Mouse (Mus musculus): ENCODE data around the gene Prss46. TPM values are rescaled to one million over a fixed set of nuclear protein-coding genes. Genes with fewer than 3 reads are reported as not detected.
A peak's percentile ranks its signal among the peaks of the same experiment; 100 is the strongest.

Gene Prss46
- polyA plus RNA-seq, 1 experiment from 2014 or later, result not detected

GRCm38 (mm10) chr9:110873681-110874659, 29.7 kb downstream of the Prss46 start:
- Histone ChIP-seq H3K4me2 (replicated peaks) (peak overlapping the region; percentile 58), H3K27me3 (peaks cover 40% of the 10 kb centered on the region), H3K4me1 (peaks cover 24% of the 10 kb centered on the region), H3K36me3 (no peaks in the 10 kb centered on the region), H3K4me3 (peak overlapping the region; percentile 28), H3K9me3 (replicated peaks) (no peaks in the 10 kb centered on the region), H3K9ac (peak overlapping the region; percentile 39), H3K27ac (peak overlapping the region; percentile 73)
- peak; percentile 79 for ATAC-seq (ENCODE audit: low FRiP score)
- 8% methylated on average over 39 of the region's 40 CpGs for WGBS

GRCm38 (mm10) chr9:110874660-110875191, 30.4 kb downstream of the Prss46 start:
- no peaks in the 10 kb centered on the region for H3K9me3 ChIP-seq (replicated peaks)
- WGBS, result 0% methylated on average over 3 of the region's 3 CpGs
- peak overlapping the region; percentile 58; the same call in 1 of the 2 replicates for H3K4me2 ChIP-seq (replicated peaks)
- H3K4me3 ChIP-seq, result no peak overlapping the region
- H3K27me3 ChIP-seq, result peaks cover 47% of the 10 kb centered on the region
- H3K27ac ChIP-seq, result peak overlapping the region; percentile 73
- H3K4me1 ChIP-seq, result peaks cover 29% of the 10 kb centered on the region
- ATAC-seq (ENCODE audit: low FRiP score), result peak; percentile 77
- no peaks in the 10 kb centered on the region for H3K36me3 ChIP-seq
- H3K9ac ChIP-seq, result no peak overlapping the region

- 9% methylated on average over 5 of the region's 6 CpGs for WGBS
- peak overlapping the region; percentile 58; the same call in 1 of the 2 replicates for H3K4me2 ChIP-seq (replicated peaks)
- H3K4me3 ChIP-seq, result no peak overlapping the region
- H3K27ac ChIP-seq, result peak overlapping the region; percentile 73; the same call in 1 of the 2 replicates
- no peaks in the 10 kb centered on the region for H3K9me3 ChIP-seq (replicated peaks)
- H3K4me1 ChIP-seq, result peaks cover 34% of the 10 kb centered on the region
- ATAC-seq (ENCODE audit: low FRiP score), result peak; percentile 65
- no peak overlapping the region for H3K9ac ChIP-seq
- peaks cover 53% of the 10 kb centered on the region for H3K27me3 ChIP-seq
- H3K36me3 ChIP-seq, result no peaks in the 10 kb centered on the region
Observed at GRCm38 (mm10) chr9:110875288-110875695, 31.0 kb downstream of the Prss46 start.

- no peak overlapping the region for H3K9ac ChIP-seq
- ATAC-seq (ENCODE audit: low FRiP score), result no peak
- H3K4me3 ChIP-seq, result no peak overlapping the region
- H3K27ac ChIP-seq, result no peak overlapping the region
- peaks cover 39% of the 10 kb centered on the region for H3K4me1 ChIP-seq
- no peak overlapping the region for H3K4me2 ChIP-seq (replicated peaks)
- no peaks in the 10 kb centered on the region for H3K36me3 ChIP-seq
- no peaks in the 10 kb centered on the region for H3K9me3 ChIP-seq (replicated peaks)
- peaks cover 70% of the 10 kb centered on the region for H3K27me3 ChIP-seq
- WGBS, result 82% methylated on average over 1 of the region's 1 CpGs
Observed at GRCm38 (mm10) chr9:110877353-110877752, 33.0 kb downstream of the Prss46 start.

- Histone ChIP-seq H3K9ac (no peak overlapping the region), H3K4me2 (replicated peaks) (no peak overlapping the region), H3K27ac (no peak overlapping the region), H3K27me3 (peaks cover 67% of the 10 kb centered on the region), H3K4me3 (no peak overlapping the region), H3K9me3 (replicated peaks) (no peaks in the 10 kb centered on the region), H3K4me1 (peaks cover 39% of the 10 kb centered on the region), H3K36me3 (no peaks in the 10 kb centered on the region)
- ATAC-seq (ENCODE audit: low FRiP score), result no peak
- WGBS, result 86% methylated on average over 5 of the region's 5 CpGs
Observed at GRCm38 (mm10) chr9:110877888-110878287, 33.6 kb downstream of the Prss46 start.

GRCm38 (mm10) chr9:110879191-110879920, 35.0 kb downstream of the Prss46 start, which contains the start of gene Als2cl:
Gene Als2cl (plus strand): TSS chr9:110879870.
- H3K4me2 ChIP-seq (replicated peaks), result peak within 1 kb of the TSS; percentile 89
- peaks cover 29% of the 10 kb centered on the region for H3K4me1 ChIP-seq
- WGBS, result 16% methylated on average over 12 of the region's 12 CpGs
- H3K9ac ChIP-seq, result peak within 1 kb of the TSS; percentile 56
- peak within 1 kb of the TSS; percentile 51 for H3K4me3 ChIP-seq
- no peak within 1 kb of the TSS for H3K27ac ChIP-seq
- H3K9me3 ChIP-seq (replicated peaks), result no peaks in the 10 kb centered on the region
- no peak for ATAC-seq (ENCODE audit: low FRiP score)
- no peaks in the 10 kb centered on the region for H3K36me3 ChIP-seq
- H3K27me3 ChIP-seq, result peaks cover 59% of the 10 kb centered on the region

- under 1% methylated on average over 56 of the region's 57 CpGs for WGBS
- H3K27ac ChIP-seq, result no peak within 1 kb of the TSS
Observed at GRCm38 (mm10) chr9:110879998-110880561, 35.8 kb downstream of the Prss46 start, which contains the start of gene Tmie. Gene Tmie (minus strand): TSS chr9:110880113.

GRCm38 (mm10) chr9:110880772-110881171, 36.5 kb downstream of the Prss46 start:
- no peak for ATAC-seq (ENCODE audit: low FRiP score)
- H3K4me3 ChIP-seq, result peak overlapping the region; percentile 51
- H3K4me1 ChIP-seq, result peaks cover 15% of the 10 kb centered on the region
- no peak overlapping the region for H3K27ac ChIP-seq
- no peaks in the 10 kb centered on the region for H3K36me3 ChIP-seq
- WGBS, result 84% methylated on average over 4 of the region's 4 CpGs
- peak overlapping the region; percentile 89 for H3K4me2 ChIP-seq (replicated peaks)
- peak overlapping the region; percentile 56; the same call in 1 of the 2 replicates for H3K9ac ChIP-seq
- H3K27me3 ChIP-seq, result peaks cover 59% of the 10 kb centered on the region
- H3K9me3 ChIP-seq (replicated peaks), result no peaks in the 10 kb centered on the region

More at GRCm38 (mm10) chr9:110879998-110880561, 35.8 kb downstream of the Prss46 start, which contains the start of gene Tmie:
- H3K4me1 ChIP-seq, result peaks cover 22% of the 10 kb centered on the region
- ATAC-seq (ENCODE audit: low FRiP score), result no peak
- peak within 1 kb of the TSS; percentile 56 for H3K9ac ChIP-seq
- H3K36me3 ChIP-seq, result no peaks in the 10 kb centered on the region
- peak within 1 kb of the TSS; percentile 89 for H3K4me2 ChIP-seq (replicated peaks)
- peak within 1 kb of the TSS; percentile 51 for H3K4me3 ChIP-seq
- no peaks in the 10 kb centered on the region for H3K9me3 ChIP-seq (replicated peaks)
- H3K27me3 ChIP-seq, result peaks cover 59% of the 10 kb centered on the region

GRCm38 (mm10) chr9:110881953-110882352, 37.6 kb downstream of the Prss46 start:
- H3K4me2 ChIP-seq (replicated peaks), result no peak overlapping the region
- H3K27me3 ChIP-seq, result peaks cover 59% of the 10 kb centered on the region
- 78% methylated on average over 7 of the region's 7 CpGs for WGBS
- H3K27ac ChIP-seq, result no peak overlapping the region
- no peaks in the 10 kb centered on the region for H3K9me3 ChIP-seq (replicated peaks)
- no peaks in the 10 kb centered on the region for H3K36me3 ChIP-seq
- peaks cover 15% of the 10 kb centered on the region for H3K4me1 ChIP-seq
- ATAC-seq (ENCODE audit: low FRiP score), result no peak
- no peak overlapping the region for H3K9ac ChIP-seq
- no peak overlapping the region for H3K4me3 ChIP-seq

- H3K4me3 ChIP-seq, result no peak overlapping the region
- no peaks in the 10 kb centered on the region for H3K4me1 ChIP-seq
- peaks cover 10% of the 10 kb centered on the region for H3K27me3 ChIP-seq
- no peak overlapping the region for H3K9ac ChIP-seq
- H3K27ac ChIP-seq, result no peak overlapping the region
- no peaks in the 10 kb centered on the region for H3K36me3 ChIP-seq
- H3K9me3 ChIP-seq (replicated peaks), result no peaks in the 10 kb centered on the region; the same call in 1 of the 2 replicates
- WGBS, result 67% methylated on average over 9 of the region's 9 CpGs
- no peak overlapping the region for H3K4me2 ChIP-seq (replicated peaks)
- ATAC-seq (ENCODE audit: low FRiP score), result no peak
Observed at GRCm38 (mm10) chr9:110887388-110888303, 43.3 kb downstream of the Prss46 start.

GRCm38 (mm10) chr9:110888935-110889334, 44.6 kb downstream of the Prss46 start:
- Histone ChIP-seq H3K4me2 (replicated peaks) (no peak overlapping the region), H3K27ac (no peak overlapping the region), H3K4me3 (no peak overlapping the region), H3K27me3 (peaks cover 10% of the 10 kb centered on the region), H3K9ac (no peak overlapping the region), H3K4me1 (no peaks in the 10 kb centered on the region), H3K9me3 (replicated peaks) (no peaks in the 10 kb centered on the region; the same call in 1 of the 2 replicates), H3K36me3 (no peaks in the 10 kb centered on the region)
- 92% methylated on average over 14 of the region's 14 CpGs for WGBS
- ATAC-seq (ENCODE audit: low FRiP score), result no peak
